Mouse (Mus musculus) olfactory bulb, adult 2 months (tissue): ENCODE results near the gene Ccl3. TPM values are rescaled to one million over a fixed set of nuclear protein-coding genes. Genes with fewer than 3 reads are reported as not detected.

Source experiments
- H3K27ac ChIP-seq: fragments of 200-500 bp; 2 replicates; pipeline ENCODE4 v1.5.1; 2012; ENCODE audit warnings: low read depth, low read length; ENCODE audit not compliant: insufficient read depth
- H3K4me1 ChIP-seq: fragments of 200-500 bp; 2 replicates; pipeline ENCODE4 v1.6.1; 2012; ENCODE audit warnings: low read length; ENCODE audit not compliant: control insufficient read depth, insufficient read depth
- H3K4me3 ChIP-seq: fragments of 200-500 bp; 2 replicates; pipeline ENCODE4 v1.5.1; 2012; ENCODE audit warnings: mild to moderate bottlenecking, low read depth, low read length, moderate library complexity; ENCODE audit not compliant: insufficient read depth
- CTCF ChIP-seq: fragments of 200-500 bp; IDR thresholded peaks from 2 replicates; pipeline ENCODE4 v1.5.1; 2012; ENCODE audit warnings: low read depth, mild to moderate bottlenecking, low read length, moderate library complexity; ENCODE audit not compliant: insufficient read depth
- POLR2A ChIP-seq: fragments of 200-500 bp; IDR thresholded peaks from 2 replicates; pipeline ENCODE4 v1.6.1; 2012; ENCODE audit warnings: mild to moderate bottlenecking, low read depth, low read length, moderate library complexity; ENCODE audit not compliant: insufficient read depth
- WGBS: fragments of 180-500 bp; shearing (Covaris S2); methylation state at CpG from one replicate; pipeline ENCODE4 v1.1.7; 2018; 5-methylcytosine and 5-hydroxymethylcytosine counted together
- polyA plus RNA-seq: library from polyadenylated mRNA; stranded (reverse); fragments of >200 nt; gene quantifications from 2 replicates; pipeline ENCODE4 v1.2.4, GENCODE M21; 2012; ENCODE audit warnings: low replicate concordance; ENCODE audit not compliant: missing spikeins, insufficient read depth, insufficient read length

Ccl3 gene
- polyA plus RNA-seq, 1 experiment: not detected

- TF ChIP-seq POLR2A (no peak), CTCF (no peak)
- no peak overlapping the region for H3K27ac ChIP-seq
- H3K4me3 ChIP-seq: no peak overlapping the region
- WGBS: 64% methylated on average over 4 of the region's 4 CpGs
- peaks cover 3% of the 10 kb centered on the region; the same call in 1 of the 2 replicates for H3K4me1 ChIP-seq
These were observed 16.4 kb downstream of the Ccl3 start for GRCm38 (mm10) chr11:83632744-83633143.

GRCm38 (mm10) chr11:83631065-83631464, 18.1 kb downstream of the Ccl3 start:
- peaks cover 3% of the 10 kb centered on the region; the same call in 1 of the 2 replicates for H3K4me1 ChIP-seq
- 68% methylated on average over 2 of the region's 2 CpGs for WGBS
- TF ChIP-seq POLR2A (no peak), CTCF (no peak)
- H3K27ac ChIP-seq: no peak overlapping the region
- no peak overlapping the region for H3K4me3 ChIP-seq

GRCm38 (mm10) chr11:83630630-83631029, 18.5 kb downstream of the Ccl3 start:
- peaks cover 3% of the 10 kb centered on the region; the same call in 1 of the 2 replicates for H3K4me1 ChIP-seq
- H3K27ac ChIP-seq: no peak overlapping the region
- no peak for TF ChIP-seq POLR2A
- no peak for TF ChIP-seq CTCF
- WGBS: 95% methylated on average over 1 of the region's 1 CpGs
- H3K4me3 ChIP-seq: no peak overlapping the region

- Histone ChIP-seq H3K27ac (no peak overlapping the region), H3K4me3 (no peak overlapping the region), H3K4me1 (no peaks in the 10 kb centered on the region)
- no peak for TF ChIP-seq CTCF
- TF ChIP-seq POLR2A: no peak
- 88% methylated on average over 9 of the region's 9 CpGs for WGBS
These were observed 20.3 kb downstream of the Ccl3 start for GRCm38 (mm10) chr11:83628808-83629207.

GRCm38 (mm10) chr11:83623586-83623985, 25.6 kb downstream of the Ccl3 start:
- Histone ChIP-seq H3K27ac (no peak overlapping the region), H3K4me3 (no peak overlapping the region), H3K4me1 (no peaks in the 10 kb centered on the region)
- 86% methylated on average over 3 of the region's 3 CpGs for WGBS
- no peak for TF ChIP-seq POLR2A
- no peak for TF ChIP-seq CTCF

GRCm38 (mm10) chr11:83619037-83619436, 30.1 kb downstream of the Ccl3 start:
- H3K4me1 ChIP-seq: no peaks in the 10 kb centered on the region
- TF ChIP-seq CTCF (no peak), POLR2A (no peak)
- 100% methylated on average over 1 of the region's 1 CpGs for WGBS
- H3K27ac ChIP-seq: no peak overlapping the region
- no peak overlapping the region for H3K4me3 ChIP-seq

- TF ChIP-seq CTCF (no peak), POLR2A (no peak)
- no peaks in the 10 kb centered on the region for H3K4me1 ChIP-seq
- 40% methylated on average over 5 of the region's 5 CpGs for WGBS
- H3K27ac ChIP-seq: no peak overlapping the region
- H3K4me3 ChIP-seq: no peak overlapping the region
These were observed 30.9 kb downstream of the Ccl3 start for GRCm38 (mm10) chr11:83618238-83618637.

- no peak overlapping the region for H3K4me3 ChIP-seq
- no peak for TF ChIP-seq POLR2A
- no peak for TF ChIP-seq CTCF
- 97% methylated on average over 1 of the region's 1 CpGs for WGBS
- H3K27ac ChIP-seq: no peak overlapping the region
- H3K4me1 ChIP-seq: no peaks in the 10 kb centered on the region
These were observed 32.6 kb downstream of the Ccl3 start for GRCm38 (mm10) chr11:83616586-83616985.

- Histone ChIP-seq H3K4me3 (no peak overlapping the region), H3K4me1 (no peaks in the 10 kb centered on the region), H3K27ac (no peak overlapping the region)
- WGBS: 83% methylated on average over 2 of the region's 2 CpGs
- TF ChIP-seq POLR2A (no peak), CTCF (no peak)
These were observed 38.3 kb downstream of the Ccl3 start for GRCm38 (mm10) chr11:83610900-83611299.

- 58% methylated on average over 1 of the region's 1 CpGs for WGBS
- no peaks in the 10 kb centered on the region for H3K4me1 ChIP-seq
- TF ChIP-seq POLR2A: no peak
- no peak for TF ChIP-seq CTCF
- no peak overlapping the region for H3K4me3 ChIP-seq
- H3K27ac ChIP-seq: no peak overlapping the region
These were observed 42.8 kb downstream of the Ccl3 start for GRCm38 (mm10) chr11:83606396-83606795.
